Mouse (Mus musculus) limb, embryonic 11.5 days (tissue): ENCODE measurements around the gene AI467606. TPM values are rescaled to one million over a fixed set of nuclear protein-coding genes. Genes with fewer than 3 reads are reported as not detected.

Source experiments
- ATAC-seq: fragments of 200-750 bp; cut with Nextera tagmentation; 2 replicates; pipeline ENCODE4 v1.8.0; 2017; ENCODE audit warnings: low read depth; ENCODE audit not compliant: insufficient number of reproducible peaks, low FRiP score, low TSS enrichment
- DNase-seq: peaks from one replicate; pipeline ENCODE4 v3.0.0-alpha.2; 2015; ENCODE audit warnings: low spot score
- H3K27ac ChIP-seq: fragments of 300-500 bp; sonication (generic); replicated peaks from 2 replicates; pipeline ENCODE4 v1.5.1; 2014; ENCODE audit warnings: low read depth, mild to moderate bottlenecking, low read length
- H3K27me3 ChIP-seq: fragments of 300-500 bp; sonication (generic); 2 replicates; pipeline ENCODE4 v1.6.1; 2014; ENCODE audit warnings: mild to moderate bottlenecking, low read length, mixed read lengths; ENCODE audit not compliant: control insufficient read depth, insufficient read depth
- H3K36me3 ChIP-seq: fragments of 300-500 bp; sonication (generic); 2 replicates; pipeline ENCODE4 v1.6.1; 2014; ENCODE audit warnings: mild to moderate bottlenecking, low read length, moderate library complexity, mixed read lengths; ENCODE audit not compliant: control insufficient read depth, insufficient read depth
- H3K4me1 ChIP-seq: fragments of 300-500 bp; sonication (generic); 2 replicates; pipeline ENCODE4 v1.6.1; 2014; ENCODE audit warnings: low read length, mixed read lengths; ENCODE audit not compliant: control insufficient read depth, insufficient read depth
- H3K4me2 ChIP-seq: fragments of 300-500 bp; sonication (generic); 2 replicates; pipeline ENCODE4 v1.6.1; 2014; ENCODE audit warnings: low read depth, mild to moderate bottlenecking, moderate library complexity; ENCODE audit not compliant: severe bottlenecking
- H3K4me3 ChIP-seq: fragments of 300-500 bp; sonication (generic); 2 replicates; pipeline ENCODE4 v1.5.1; 2014; ENCODE audit warnings: low read depth, low read length
- H3K9ac ChIP-seq: fragments of 300-500 bp; sonication (generic); 2 replicates; pipeline ENCODE4 v1.6.1; 2014; ENCODE audit warnings: mild to moderate bottlenecking, low read length
- H3K9me3 ChIP-seq: fragments of 300-500 bp; sonication (generic); 2 replicates; pipeline ENCODE4 v1.6.1; 2016; ENCODE audit warnings: low read length; ENCODE audit not compliant: control insufficient read depth
- WGBS: fragments of 180-500 bp; shearing (Covaris S2); extraction: QIAGEN DNeasy Blood & Tissue Kit; methylation state at CpG from one replicate; pipeline ENCODE4 v1.1.7; 2014; 5-methylcytosine and 5-hydroxymethylcytosine counted together
- polyA plus RNA-seq: library from polyadenylated mRNA; unstranded; fragments of >200 nt; fragmentation: Nextera tagmentation; extraction: Ambion mirVana; gene quantifications from 2 replicates; pipeline ENCODE4 v1.2.1, GENCODE M21; 2014

AI467606 gene
- polyA plus RNA-seq, 1 experiment from 2014 or later: 1.7 TPM

GRCm38 (mm10) chr7:127088901-127089845, 2.0 kb upstream of the AI467606 start:
- DNase-seq: no peak
- no peak overlapping the region for H3K9ac ChIP-seq
- no peaks in the 10 kb centered on the region for H3K9me3 ChIP-seq
- H3K4me1 ChIP-seq: peaks cover 6% of the 10 kb centered on the region
- 26% methylated on average over 27 of the region's 27 CpGs for WGBS
- H3K27me3 ChIP-seq: no peaks in the 10 kb centered on the region
- no peak for ATAC-seq
- peak overlapping the region; percentile 27; the same call in 1 of the 2 replicates for H3K4me2 ChIP-seq
- H3K27ac ChIP-seq: no peak overlapping the region
- H3K4me3 ChIP-seq: no peak overlapping the region
- no peaks in the 10 kb centered on the region for H3K36me3 ChIP-seq

GRCm38 (mm10) chr7:127090154-127091113, 725 bp upstream of the AI467606 start:
- no peak for DNase-seq
- Histone ChIP-seq H3K9me3 (no peaks in the 10 kb centered on the region), H3K4me2 (no peak overlapping the region), H3K4me3 (no peak overlapping the region), H3K27me3 (no peaks in the 10 kb centered on the region), H3K27ac (no peak overlapping the region), H3K4me1 (peaks cover 6% of the 10 kb centered on the region), H3K9ac (no peak overlapping the region; the same call in 1 of the 2 replicates), H3K36me3 (no peaks in the 10 kb centered on the region)
- 85% methylated on average over 20 of the region's 20 CpGs for WGBS
- ATAC-seq: no peak

- no peaks in the 10 kb centered on the region for H3K9me3 ChIP-seq
- peaks cover 6% of the 10 kb centered on the region for H3K4me1 ChIP-seq
- H3K4me3 ChIP-seq: no peak overlapping the region
- no peak overlapping the region for H3K9ac ChIP-seq
- ATAC-seq: no peak
- no peaks in the 10 kb centered on the region for H3K27me3 ChIP-seq
- WGBS: 82% methylated on average over 3 of the region's 3 CpGs
- H3K4me2 ChIP-seq: no peak overlapping the region
- H3K27ac ChIP-seq: no peak overlapping the region
- DNase-seq: no peak
- no peaks in the 10 kb centered on the region for H3K36me3 ChIP-seq
Observed at GRCm38 (mm10) chr7:127093914-127094313, 2.8 kb downstream of the AI467606 start.

GRCm38 (mm10) chr7:127096456-127096855, 5.3 kb downstream of the AI467606 start:
- no peak overlapping the region for H3K4me2 ChIP-seq

GRCm38 (mm10) chr7:127098521-127098920, 7.4 kb downstream of the AI467606 start:
- no peak for ATAC-seq
- Histone ChIP-seq H3K4me3 (no peak overlapping the region), H3K36me3 (no peaks in the 10 kb centered on the region), H3K27me3 (no peaks in the 10 kb centered on the region), H3K9me3 (no peaks in the 10 kb centered on the region), H3K27ac (no peak overlapping the region), H3K9ac (no peak overlapping the region), H3K4me1 (no peaks in the 10 kb centered on the region), H3K4me2 (no peak overlapping the region)
- 81% methylated on average over 5 of the region's 5 CpGs for WGBS
- no peak for DNase-seq

More at GRCm38 (mm10) chr7:127096456-127096855, 5.3 kb downstream of the AI467606 start:
- H3K9ac ChIP-seq: no peak overlapping the region
- no peak overlapping the region for H3K27ac ChIP-seq
- ATAC-seq: no peak
- 66% methylated on average over 7 of the region's 7 CpGs for WGBS
- no peak for DNase-seq
- H3K4me3 ChIP-seq: no peak overlapping the region
- H3K4me1 ChIP-seq: peaks cover 2% of the 10 kb centered on the region
- no peaks in the 10 kb centered on the region for H3K36me3 ChIP-seq
- no peaks in the 10 kb centered on the region for H3K27me3 ChIP-seq
- no peaks in the 10 kb centered on the region for H3K9me3 ChIP-seq

- DNase-seq (no peak), ATAC-seq (no peak)
- 87% methylated on average over 4 of the region's 4 CpGs for WGBS
- no peaks in the 10 kb centered on the region for H3K36me3 ChIP-seq
- H3K4me1 ChIP-seq: no peaks in the 10 kb centered on the region
- no peak overlapping the region for H3K4me2 ChIP-seq
- H3K27me3 ChIP-seq: no peaks in the 10 kb centered on the region
- H3K27ac ChIP-seq: no peak overlapping the region
- no peak overlapping the region for H3K9ac ChIP-seq
- H3K4me3 ChIP-seq: no peak overlapping the region
- H3K9me3 ChIP-seq: no peaks in the 10 kb centered on the region
Observed at GRCm38 (mm10) chr7:127098950-127099349, 7.8 kb downstream of the AI467606 start.

GRCm38 (mm10) chr7:127099528-127099927, 8.4 kb downstream of the AI467606 start:
- Histone ChIP-seq H3K4me1 (no peaks in the 10 kb centered on the region), H3K4me3 (no peak overlapping the region), H3K27me3 (no peaks in the 10 kb centered on the region), H3K36me3 (no peaks in the 10 kb centered on the region), H3K9ac (no peak overlapping the region), H3K9me3 (no peaks in the 10 kb centered on the region), H3K4me2 (no peak overlapping the region), H3K27ac (no peak overlapping the region)
- ATAC-seq (no peak), DNase-seq (no peak)
- WGBS: 88% methylated on average over 4 of the region's 4 CpGs

- Histone ChIP-seq H3K4me2 (no peak overlapping the region), H3K9ac (no peak overlapping the region), H3K27me3 (no peaks in the 10 kb centered on the region), H3K36me3 (no peaks in the 10 kb centered on the region), H3K4me1 (no peaks in the 10 kb centered on the region), H3K4me3 (no peak overlapping the region), H3K27ac (no peak overlapping the region), H3K9me3 (no peaks in the 10 kb centered on the region)
- DNase-seq (no peak), ATAC-seq (no peak)
- WGBS: 44% methylated on average over 2 of the region's 2 CpGs
Observed at GRCm38 (mm10) chr7:127101451-127102016, 10.4 kb downstream of the AI467606 start.
